Mouse (Mus musculus) layer of hippocampus, adult 9-10 months (tissue): ENCODE measurements around the gene Lair1.

Source experiments
- DNase-seq: peaks from one replicate; pipeline ENCODE4 v3.0.0; 2022; ENCODE audit warnings: low spot score

The Lair1 gene

DNA sequence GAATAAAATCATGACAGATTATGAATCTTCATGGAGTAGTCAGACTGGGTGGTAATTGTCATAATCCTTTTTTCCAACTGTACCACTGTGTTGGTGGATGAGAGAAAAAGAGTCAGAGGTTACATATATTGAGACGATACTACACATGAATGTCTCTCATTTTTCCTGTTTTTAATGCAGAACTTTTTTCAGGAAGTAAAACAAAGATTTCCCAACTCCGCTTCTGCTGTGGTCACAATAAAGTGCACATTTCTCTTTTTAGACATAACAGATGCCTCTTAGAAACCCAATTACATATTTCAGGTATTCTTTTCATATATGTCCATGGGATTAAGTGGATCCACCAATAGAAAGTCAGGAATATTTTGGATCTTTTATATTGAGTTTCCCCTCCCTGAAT is 101.0 kb downstream of the Lair1 start:
- no peak for DNase-seq

DNA sequence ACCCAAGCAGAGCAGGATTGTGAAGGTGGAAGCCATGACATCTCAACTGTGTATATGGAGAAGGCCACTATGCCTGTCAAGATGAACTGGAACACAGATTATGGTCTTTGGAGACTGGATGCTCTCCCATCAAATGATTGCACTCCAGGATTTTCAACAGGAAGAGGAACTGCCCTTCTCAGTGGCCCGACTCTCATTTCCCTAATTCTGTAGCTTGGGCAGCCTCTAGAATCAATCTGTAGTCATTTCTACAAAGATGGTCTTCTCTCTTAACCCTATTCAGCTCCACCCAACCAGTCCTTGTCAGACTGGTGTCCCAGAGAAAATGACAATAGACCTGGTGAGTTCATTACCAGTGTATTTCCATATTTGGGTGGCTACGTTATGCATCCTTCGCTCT is 105.6 kb downstream of the Lair1 start:
- no peak for DNase-seq
